Mouse (Mus musculus): ENCODE data around the gene Ccr1. TPM values are rescaled to one million over a fixed set of nuclear protein-coding genes. Genes with fewer than 3 reads are reported as not detected.

Ccr1 gene
- total and polyA plus RNA-seq, 3 experiments = 1.6 to 4.9 (median 1.6) TPM

DNA sequence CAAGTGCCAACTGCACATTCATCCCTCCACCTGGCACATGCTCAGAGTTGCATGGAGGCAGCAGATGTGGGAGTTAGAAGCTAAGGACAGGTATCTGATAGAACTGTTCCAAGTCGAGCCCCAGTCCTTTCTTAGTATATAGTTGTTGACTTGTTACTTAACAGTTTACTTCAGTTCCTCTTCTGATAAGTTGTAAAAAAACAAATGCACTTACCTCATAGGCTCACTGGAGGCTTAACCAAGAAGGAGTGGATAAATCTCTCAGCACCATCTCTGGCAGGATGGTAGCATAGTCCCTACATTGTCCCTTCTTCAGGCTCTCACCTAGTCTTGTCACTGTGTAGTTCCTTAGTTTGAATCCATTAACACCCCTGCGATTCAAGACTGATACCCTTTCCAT, 44.2 kb upstream of the Ccr1 start:
- TF ChIP-seq JUN (IDR thresholded peaks at IDR 0.05; ENCODE audit: insufficient read depth, low read depth, low read length) (no peak), POLR2AphosphoS2 (IDR thresholded peaks at IDR 0.05; ENCODE audit: low read depth, low read length) (no peak), JUND (conservative IDR thresholded peaks at IDR 0.05; ENCODE audit: low read depth, low read length) (no peak), RAD21 (IDR thresholded peaks at IDR 0.05; ENCODE audit: low read depth, low read length) (no peak), USF1 (IDR thresholded peaks at IDR 0.05; ENCODE audit: low read depth, low read length) (no peak), MAFK (IDR thresholded peaks at IDR 0.05; ENCODE audit: insufficient replicate concordance, low read length) (no peak), CHD2 (IDR thresholded peaks at IDR 0.05; ENCODE audit: low read length) (no peak), MEF2A (IDR thresholded peaks at IDR 0.05; ENCODE audit: borderline replicate concordance, low read depth, low read length) (no peak), RCOR1 (conservative IDR thresholded peaks at IDR 0.05; ENCODE audit: low read depth, low read length) (no peak), BHLHE40 (IDR thresholded peaks at IDR 0.05; ENCODE audit: low read depth, low read length) (no peak), SIN3A (IDR thresholded peaks at IDR 0.05; ENCODE audit: low read length) (no peak), SMC3 (IDR thresholded peaks at IDR 0.05; ENCODE audit: low read depth, low read length) (no peak), IRF4 (IDR thresholded peaks at IDR 0.05; ENCODE audit: low read depth, low read length) (no peak), ZKSCAN1 (IDR thresholded peaks at IDR 0.05; ENCODE audit: borderline replicate concordance, low read depth, low read length) (no peak), E2F4 (IDR thresholded peaks at IDR 0.05; ENCODE audit: insufficient replicate concordance, low read depth, low read length) (no peak), CTCF (conservative IDR thresholded peaks at IDR 0.05 in 1 of 2, IDR thresholded peaks at IDR 0.05 in 1 of 2; ENCODE audit: low read depth in 2 of 2, low read length in 2 of 2) (no peak), CHD1 (IDR thresholded peaks at IDR 0.05; ENCODE audit: low read depth, low read length) (no peak)
- DNase-seq (ENCODE audit: extremely low read depth) = no peak
- no peaks in the 10 kb centered on the region for H3K36me3 ChIP-seq (replicated peaks in 1 of 2; ENCODE audit: control insufficient read depth in 1 of 2, insufficient read depth in 1 of 2, low read length in 1 of 2)
- no peak overlapping the region for H3K4me3 ChIP-seq (replicated peaks in 1 of 3; ENCODE audit: low read depth in 2 of 3, low read length in 2 of 3, poor library complexity in 1 of 3)
- H3K4me2 ChIP-seq (ENCODE audit: insufficient read depth, low read depth, poor library complexity, severe bottlenecking) = no peak overlapping the region
- dilution Hi-C loops (cut with MboI; ENCODE audit: extremely low pct_ligation_motif_present, extremely low pct_unique_long_range_greater_than_20kb, low sequenced_read_pairs) = no loop called here
- no peak overlapping the region for H3K9ac ChIP-seq (ENCODE audit: insufficient read depth, low read depth)
- H3K27ac ChIP-seq (ENCODE audit: insufficient read depth, low read depth) = no peak overlapping the region
- no peaks in the 10 kb centered on the region for H3K27me3 ChIP-seq (replicated peaks)
- no peaks in the 10 kb centered on the region for H3K4me1 ChIP-seq (ENCODE audit: control insufficient read depth in 1 of 2, insufficient read depth in 2 of 2)
- H3K9me3 ChIP-seq (replicated peaks; ENCODE audit: low read length) = no peaks in the 10 kb centered on the region
- in situ Hi-C loops (cut with MboI; ENCODE audit: low pct_ligation_motif_present, low pct_unique_long_range_greater_than_20kb, low sequenced_read_pairs) = no loop called here
- H3K79me2 ChIP-seq (replicated peaks; ENCODE audit: control insufficient read depth, extremely low read depth, insufficient read depth, poor library complexity, severe bottlenecking) = no peaks in the 10 kb centered on the region

DNA sequence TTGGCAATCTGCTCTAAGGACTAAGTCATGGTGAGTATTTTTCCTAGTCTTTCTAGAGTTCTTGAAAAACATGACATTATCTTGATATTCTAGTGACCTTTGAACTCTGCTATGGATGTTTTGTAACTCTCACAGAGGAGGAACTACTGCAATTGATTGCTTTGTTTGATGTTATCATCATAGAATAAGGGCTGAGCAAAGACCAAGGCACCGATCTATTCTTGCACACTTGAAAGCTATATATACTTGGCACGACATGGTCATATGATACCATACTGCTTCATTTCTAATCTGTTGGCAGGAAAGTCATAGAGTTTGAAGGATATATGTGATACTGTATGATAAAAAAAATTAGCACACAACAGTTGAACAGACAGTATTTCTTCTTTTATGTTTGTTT, 31.3 kb upstream of the Ccr1 start:
- TF ChIP-seq MXI1 (IDR thresholded peaks at IDR 0.05; ENCODE audit: low read depth, low read length) (no peak), CHD1 (IDR thresholded peaks at IDR 0.05; ENCODE audit: low read depth, low read length) (no peak), ZC3H11A (IDR thresholded peaks at IDR 0.05; ENCODE audit: low read depth, low read length) (no peak), ELF1 (IDR thresholded peaks at IDR 0.05; ENCODE audit: low read depth, low read length) (no peak), E2F4 (IDR thresholded peaks at IDR 0.05; ENCODE audit: insufficient replicate concordance, low read depth, low read length) (no peak), TBP (conservative IDR thresholded peaks at IDR 0.05; ENCODE audit: low read depth, low read length) (no peak), EP300 (IDR thresholded peaks at IDR 0.05; ENCODE audit: low read length) (no peak), CHD2 (IDR thresholded peaks at IDR 0.05; ENCODE audit: low read length) (no peak), PAX5 (IDR thresholded peaks at IDR 0.05; ENCODE audit: low read length) (no peak), MAFK (IDR thresholded peaks at IDR 0.05; ENCODE audit: insufficient replicate concordance, low read length) (no peak), GABPA (IDR thresholded peaks at IDR 0.05; ENCODE audit: insufficient replicate concordance, low read depth, low read length) (no peak), ZKSCAN1 (IDR thresholded peaks at IDR 0.05; ENCODE audit: borderline replicate concordance, low read depth, low read length) (no peak), HCFC1 (IDR thresholded peaks at IDR 0.05; ENCODE audit: low read depth, low read length) (no peak), BHLHE40 (IDR thresholded peaks at IDR 0.05; ENCODE audit: low read depth, low read length) (no peak), JUN (IDR thresholded peaks at IDR 0.05; ENCODE audit: insufficient read depth, low read depth, low read length) (no peak), RAD21 (IDR thresholded peaks at IDR 0.05; ENCODE audit: low read depth, low read length) (no peak)
- in situ Hi-C loops (cut with MboI; ENCODE audit: low pct_ligation_motif_present, low pct_unique_long_range_greater_than_20kb, low sequenced_read_pairs) = no loop called here
- Histone ChIP-seq H3K4me2 (ENCODE audit: insufficient read depth, low read depth, poor library complexity, severe bottlenecking) (no peak overlapping the region), H3K9ac (ENCODE audit: insufficient read depth, low read depth) (no peak overlapping the region), H3K4me1 (ENCODE audit: control insufficient read depth in 1 of 2, insufficient read depth in 2 of 2) (peaks cover 0 to 2% of the 10 kb centered on the region in 2 experiments; a peak in 1 of 4 replicates), H3K4me3 (replicated peaks in 1 of 3; ENCODE audit: low read depth in 2 of 3, low read length in 2 of 3, poor library complexity in 1 of 3) (no peak overlapping the region), H3K27ac (ENCODE audit: insufficient read depth, low read depth) (no peak overlapping the region), H3K36me3 (replicated peaks in 1 of 2; ENCODE audit: control insufficient read depth in 1 of 2, insufficient read depth in 1 of 2, low read length in 1 of 2) (no peaks in the 10 kb centered on the region), H3K79me2 (replicated peaks; ENCODE audit: control insufficient read depth, extremely low read depth, insufficient read depth, poor library complexity, severe bottlenecking) (no peaks in the 10 kb centered on the region), H3K9me3 (replicated peaks; ENCODE audit: low read length) (no peaks in the 10 kb centered on the region), H3K27me3 (replicated peaks) (no peaks in the 10 kb centered on the region)
- no peak for DNase-seq (ENCODE audit: extremely low read depth)
- dilution Hi-C loops (cut with MboI; ENCODE audit: extremely low pct_ligation_motif_present, extremely low pct_unique_long_range_greater_than_20kb, low sequenced_read_pairs) = no loop called here
